Mouse (Mus musculus) midbrain, embryonic 15.5 days (tissue): ENCODE measurements at regions not wholly inside any gene's neighbourhood (a gene's known extent, or its start where the extent isn't known, plus 50 kb on each side); places are given as distances from the start of the nearest gene placed in this dataset.

Experiments used
- ATAC-seq: fragments of 200-750 bp; cut with Nextera tagmentation; replicated peaks from 2 replicates; pipeline ENCODE4 v1.8.0; 2017; ENCODE audit warnings: moderate TSS enrichment
- H3K27ac ChIP-seq: fragments of 300-500 bp; sonication (generic); 2 replicates; pipeline ENCODE4 v1.5.1; 2015; ENCODE audit warnings: mild to moderate bottlenecking, inconsistent platforms
- H3K27me3 ChIP-seq: fragments of 300-500 bp; sonication (generic); replicated peaks from 2 replicates; pipeline ENCODE4 v1.6.1; 2015; ENCODE audit warnings: inconsistent platforms
- H3K36me3 ChIP-seq: fragments of 300-500 bp; sonication (generic); replicated peaks from 2 replicates; pipeline ENCODE4 v1.6.1; 2015; ENCODE audit warnings: inconsistent platforms
- H3K4me1 ChIP-seq: fragments of 300-500 bp; sonication (generic); 2 replicates; pipeline ENCODE4 v1.6.1; 2015; ENCODE audit warnings: inconsistent platforms
- H3K4me2 ChIP-seq: fragments of 300-500 bp; sonication (generic); 2 replicates; pipeline ENCODE4 v1.6.1; 2015; ENCODE audit warnings: inconsistent platforms, mild to moderate bottlenecking, moderate library complexity
- H3K4me3 ChIP-seq: fragments of 300-500 bp; sonication (generic); 2 replicates; pipeline ENCODE4 v1.5.1; 2015; ENCODE audit warnings: mild to moderate bottlenecking, inconsistent platforms
- H3K9ac ChIP-seq: fragments of 300-500 bp; sonication (generic); 2 replicates; pipeline ENCODE4 v1.6.1; 2015; ENCODE audit warnings: mild to moderate bottlenecking, inconsistent platforms
- H3K9me3 ChIP-seq: fragments of 300-500 bp; sonication (generic); 2 replicates; pipeline ENCODE4 v1.6.1; 2016; ENCODE audit warnings: inconsistent platforms
- WGBS: fragments of 180-500 bp; shearing (Covaris S2); methylation state at CpG from one replicate; pipeline ENCODE4 v1.1.7; 2015; ENCODE audit warnings: mixed read lengths; 5-methylcytosine and 5-hydroxymethylcytosine counted together

DNA sequence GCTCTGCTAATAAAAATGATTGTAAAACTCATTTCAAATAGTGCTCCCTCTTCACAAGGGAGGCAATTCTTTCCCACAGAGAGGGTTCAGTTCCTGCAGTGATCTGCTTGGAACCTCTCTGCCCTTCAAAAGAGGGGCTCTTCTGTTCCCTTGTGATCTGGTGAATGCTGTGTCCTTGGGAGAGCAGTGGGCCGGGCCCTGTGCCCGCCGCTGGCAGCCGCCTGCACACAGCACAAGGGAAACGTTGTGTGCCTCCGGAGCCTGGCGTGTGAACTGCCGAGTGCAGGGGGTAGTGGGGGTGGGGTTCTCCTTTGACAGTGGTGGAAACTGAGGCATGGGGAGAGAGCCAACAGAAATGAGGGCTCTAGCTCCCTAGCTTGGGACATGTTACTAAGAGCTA, 54.4 kb upstream of the Csrp1 start:
- H3K27ac ChIP-seq, result no peak overlapping the region
- WGBS, result 56% methylated on average over 8 of the region's 8 CpGs
- no peak overlapping the region for H3K4me3 ChIP-seq
- no peak overlapping the region for H3K9ac ChIP-seq
- H3K9me3 ChIP-seq, result no peaks in the 10 kb centered on the region
- H3K27me3 ChIP-seq, result no peaks in the 10 kb centered on the region
- no peaks in the 10 kb centered on the region for H3K36me3 ChIP-seq
- H3K4me2 ChIP-seq, result no peak overlapping the region
- H3K4me1 ChIP-seq, result peaks cover 12% of the 10 kb centered on the region
- no peak for ATAC-seq

- no peak overlapping the region for H3K4me3 ChIP-seq
- H3K4me1 ChIP-seq, result peaks cover 17% of the 10 kb centered on the region
- H3K9me3 ChIP-seq, result no peaks in the 10 kb centered on the region
- no peak overlapping the region for H3K27ac ChIP-seq
- H3K4me2 ChIP-seq, result no peak overlapping the region
- no peak for ATAC-seq
- H3K27me3 ChIP-seq, result no peaks in the 10 kb centered on the region
- H3K9ac ChIP-seq, result no peak overlapping the region
- H3K36me3 ChIP-seq, result no peaks in the 10 kb centered on the region
- WGBS, result 89% methylated on average over 3 of the region's 3 CpGs
Measured at GRCm38 (mm10) chr1:135668331-135668730, 51.5 kb upstream of the Csrp1 start.

DNA sequence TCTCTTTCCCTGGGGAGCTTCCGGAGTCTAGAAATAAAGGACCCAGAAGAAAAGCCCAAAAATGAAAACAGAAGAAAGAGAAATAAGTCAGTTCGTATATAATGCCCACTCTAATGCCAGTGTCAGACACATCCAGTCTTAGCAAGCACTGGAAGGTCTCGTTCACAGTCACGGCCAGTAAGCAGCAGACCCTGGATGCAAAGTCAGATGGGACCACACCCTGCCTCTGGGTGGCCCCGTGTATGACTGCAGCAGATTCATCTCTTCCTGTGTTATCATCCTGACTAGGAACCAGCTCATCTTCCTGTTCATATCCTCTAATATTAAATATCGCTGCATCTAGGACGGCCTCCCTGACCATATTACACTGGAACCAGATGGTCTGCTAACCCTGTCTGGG, 50.9 kb upstream of the Csrp1 start:
- Histone ChIP-seq H3K9ac (no peak overlapping the region), H3K4me3 (no peak overlapping the region), H3K36me3 (no peaks in the 10 kb centered on the region), H3K4me2 (no peak overlapping the region), H3K4me1 (peaks cover 17% of the 10 kb centered on the region), H3K27me3 (no peaks in the 10 kb centered on the region), H3K27ac (no peak overlapping the region), H3K9me3 (no peaks in the 10 kb centered on the region)
- no peak for ATAC-seq
- WGBS, result 86% methylated on average over 7 of the region's 7 CpGs

DNA sequence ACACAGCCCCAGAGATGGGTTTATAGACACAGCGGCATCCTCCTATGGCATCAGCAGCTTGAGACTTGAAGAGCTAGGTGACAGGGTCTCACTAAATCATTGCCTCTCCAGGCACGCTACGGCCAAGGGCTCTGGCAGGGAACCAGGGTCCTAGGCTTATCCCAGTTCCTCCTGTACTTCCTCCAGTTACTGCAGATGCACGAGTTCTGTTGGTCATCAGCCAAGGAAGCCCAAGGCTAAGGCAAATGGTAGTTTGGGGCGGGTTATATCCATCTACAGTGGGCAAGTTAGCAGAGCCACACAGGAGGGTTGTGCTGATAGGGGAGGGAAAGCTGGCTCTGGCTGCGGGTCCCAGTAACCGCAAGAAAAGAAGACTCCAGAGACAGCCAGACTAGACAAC, 50.1 kb upstream of the Csrp1 start:
- peak overlapping the region; percentile 45; the same call in 1 of the 2 replicates for H3K27ac ChIP-seq
- H3K4me2 ChIP-seq, result no peak overlapping the region
- no peaks in the 10 kb centered on the region for H3K27me3 ChIP-seq
- no peaks in the 10 kb centered on the region for H3K9me3 ChIP-seq
- WGBS, result 73% methylated on average over 7 of the region's 7 CpGs
- peak; percentile 22 for ATAC-seq
- H3K4me1 ChIP-seq, result peaks cover 17% of the 10 kb centered on the region
- H3K4me3 ChIP-seq, result no peak overlapping the region
- H3K9ac ChIP-seq, result no peak overlapping the region
- no peaks in the 10 kb centered on the region for H3K36me3 ChIP-seq
